Mouse (Mus musculus) forebrain, embryonic 13.5 days (tissue): ENCODE data around the gene Vmn1r178. TPM values are rescaled to one million over a fixed set of nuclear protein-coding genes. Genes with fewer than 3 reads are reported as not detected.
"Not testable (repeated sequence)": the region's sequence is repeated elsewhere in the genome, so short reads cannot be mapped to it uniquely, and the experiment has no call there.

ENCODE experiments used
- ATAC-seq: fragments of 200-750 bp; cut with Nextera tagmentation; 2 replicates; pipeline ENCODE4 v1.8.0; 2017
- H3K27ac ChIP-seq: fragments of 300-500 bp; sonication (generic); 2 replicates; pipeline ENCODE4 v1.5.1; 2015; ENCODE audit warnings: inconsistent platforms, mild to moderate bottlenecking, moderate library complexity
- H3K27me3 ChIP-seq: fragments of 300-500 bp; sonication (generic); 2 replicates; pipeline ENCODE4 v1.6.1; 2015; ENCODE audit warnings: mild to moderate bottlenecking, inconsistent platforms
- H3K36me3 ChIP-seq: fragments of 300-500 bp; sonication (generic); 2 replicates; pipeline ENCODE4 v1.6.1; 2015; ENCODE audit warnings: mild to moderate bottlenecking, inconsistent platforms; ENCODE audit not compliant: poor library complexity, severe bottlenecking
- H3K4me1 ChIP-seq: fragments of 300-500 bp; sonication (generic); 2 replicates; pipeline ENCODE4 v1.6.1; 2015; ENCODE audit warnings: inconsistent platforms
- H3K4me2 ChIP-seq: fragments of 300-500 bp; sonication (generic); 2 replicates; pipeline ENCODE4 v1.6.1; 2015; ENCODE audit warnings: inconsistent platforms, mild to moderate bottlenecking, moderate library complexity
- H3K4me3 ChIP-seq: fragments of 300-500 bp; sonication (generic); 2 replicates; pipeline ENCODE4 v1.5.1; 2015; ENCODE audit warnings: mild to moderate bottlenecking, inconsistent platforms
- H3K9ac ChIP-seq: fragments of 300-500 bp; sonication (generic); 2 replicates; pipeline ENCODE4 v1.6.1; 2015; ENCODE audit warnings: mild to moderate bottlenecking, inconsistent platforms
- H3K9me3 ChIP-seq: fragments of 300-500 bp; sonication (generic); replicated peaks from 2 replicates; pipeline ENCODE4 v1.6.1; 2016; ENCODE audit warnings: inconsistent platforms
- WGBS: fragments of 180-500 bp; shearing (Covaris S2); methylation state at CpG from one replicate; pipeline ENCODE4 v1.1.7; 2015; 5-methylcytosine and 5-hydroxymethylcytosine counted together
- polyA plus RNA-seq: library from polyadenylated mRNA; unstranded; fragments of >200 nt; fragmentation: Nextera tagmentation; extraction: Ambion mirVana; gene quantifications from 2 replicates; pipeline ENCODE4 v1.2.1, GENCODE M21; 2015

Vmn1r178 gene
- polyA plus RNA-seq, result not detected in 2 replicates

- WGBS, result 87% methylated on average over 1 of the region's 1 CpGs
- Histone ChIP-seq H3K36me3 (no peaks in the 10 kb centered on the region), H3K9ac (no peak within 1 kb of the TSS), H3K27me3 (no peaks in the 10 kb centered on the region), H3K27ac (no peak within 1 kb of the TSS), H3K4me1 (no peaks in the 10 kb centered on the region), H3K4me2 (no peak within 1 kb of the TSS), H3K4me3 (no peak within 1 kb of the TSS), H3K9me3 (peaks cover 31% of the 10 kb centered on the region)
- no peak for ATAC-seq
Measured at GRCm38 (mm10) chr7:23891709-23892108, at the start of gene Vmn1r178. Vmn1r178 (plus strand) TSS chr7:23892009.

DNA sequence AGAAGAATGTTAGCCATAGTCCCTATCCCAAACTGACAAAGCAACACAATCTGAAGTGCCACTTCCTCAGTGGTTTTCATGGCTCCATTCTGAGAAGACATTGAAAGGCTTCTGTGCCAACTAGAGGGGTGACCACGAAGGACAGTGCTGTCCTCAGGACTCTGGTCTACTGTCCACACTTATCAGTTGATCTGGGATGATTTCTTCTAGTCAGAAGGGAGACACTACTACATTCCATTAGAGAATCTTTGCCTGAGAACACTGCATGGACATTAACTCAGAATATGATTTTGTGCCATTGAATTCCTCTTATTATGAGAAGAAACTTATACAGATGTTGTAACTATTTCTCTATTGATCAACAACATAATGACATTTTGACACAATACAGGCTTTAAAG is 25.5 kb upstream of the Vmn1r178 start, which contains the start of gene Vmn1r177:
Gene Vmn1r177 (minus strand): TSS at position 101 of the 400 bp plus-strand sequence.
- H3K9me3 ChIP-seq, ATAC-seq, H3K4me1 ChIP-seq, H3K4me2 ChIP-seq, H3K36me3 ChIP-seq, H3K9ac ChIP-seq, H3K4me3 ChIP-seq, H3K27ac ChIP-seq, H3K27me3 ChIP-seq: not testable (repeated sequence)
- WGBS, result 14% methylated on average over 1 of the region's 1 CpGs

- not testable (repeated sequence) for H3K9me3 ChIP-seq, H3K27me3 ChIP-seq, ATAC-seq, H3K9ac ChIP-seq, H3K36me3 ChIP-seq, H3K4me3 ChIP-seq, H3K4me1 ChIP-seq, H3K27ac ChIP-seq, H3K4me2 ChIP-seq
- 66% methylated on average over 4 of the region's 4 CpGs for WGBS
Measured at GRCm38 (mm10) chr7:23876918-23877317, 14.9 kb upstream of the Vmn1r178 start.

DNA sequence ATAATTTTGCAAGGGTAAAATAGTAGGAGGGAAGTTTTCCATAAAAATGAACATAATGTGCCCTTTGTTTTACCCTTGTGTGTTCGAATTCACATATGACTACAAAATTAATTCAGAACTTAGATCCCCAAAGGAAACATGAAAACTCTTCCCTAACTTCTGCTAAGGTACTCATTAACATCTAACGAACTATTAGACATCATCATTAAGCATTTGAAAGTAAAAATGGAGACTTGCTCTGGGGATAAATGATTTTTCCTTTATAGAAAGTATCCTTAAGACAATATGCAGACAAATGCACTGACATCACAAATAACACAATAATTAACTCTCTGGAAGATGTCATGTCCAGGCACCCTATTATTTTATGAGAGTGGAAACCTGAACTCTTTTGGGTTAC is 34.9 kb downstream of the Vmn1r178 start, which contains the start of gene Vmn1r179:
Gene Vmn1r179 (plus strand): TSS at position 301 of the 400 bp plus-strand sequence.
- no peak within 1 kb of the TSS for H3K4me3 ChIP-seq
- H3K27me3 ChIP-seq, result no peaks in the 10 kb centered on the region
- peaks cover 35% of the 10 kb centered on the region for H3K9me3 ChIP-seq
- H3K9ac ChIP-seq, result no peak within 1 kb of the TSS
- no peak within 1 kb of the TSS for H3K27ac ChIP-seq
- no peaks in the 10 kb centered on the region for H3K36me3 ChIP-seq
- ATAC-seq, result no peak
- no peaks in the 10 kb centered on the region for H3K4me1 ChIP-seq
- 55% methylated on average over 2 of the region's 2 CpGs for WGBS
- no peak within 1 kb of the TSS for H3K4me2 ChIP-seq

Other genes starting within 250 kb of the Vmn1r178 start
- not detected in 2 replicates for gene Vmn1r172, start 233.7 kb upstream of the Vmn1r178 start, polyA plus RNA-seq
- not detected in 2 replicates for gene Vmn1r173, start 191.3 kb upstream of the Vmn1r178 start, polyA plus RNA-seq
- gene Vmn1r174, start 139.7 kb upstream of the Vmn1r178 start, polyA plus RNA-seq, result not detected in 2 replicates
- not detected in 2 replicates for gene Vmn1r175, start 81.4 kb upstream of the Vmn1r178 start, polyA plus RNA-seq
- not detected in 2 replicates for gene Vmn1r176, start 54.6 kb upstream of the Vmn1r178 start, polyA plus RNA-seq
- gene Vmn1r177, start 25.6 kb upstream of the Vmn1r178 start, polyA plus RNA-seq, result not detected in 2 replicates
- not detected in 2 replicates for gene Vmn1r179, start 35.0 kb downstream of the Vmn1r178 start, polyA plus RNA-seq
- gene Vmn1r180, start 58.6 kb downstream of the Vmn1r178 start, polyA plus RNA-seq, result not detected in 2 replicates
- not detected in 2 replicates for gene Vmn1r181, start 82.6 kb downstream of the Vmn1r178 start, polyA plus RNA-seq
- not detected in 2 replicates for gene V1rd19, start 109.7 kb downstream of the Vmn1r178 start, polyA plus RNA-seq
- gene Vmn1r183, start 161.2 kb downstream of the Vmn1r178 start, polyA plus RNA-seq, result not detected in 2 replicates
- gene Zfp180, start 189.9 kb downstream of the Vmn1r178 start, polyA plus RNA-seq, result 30.9 and 32.8 TPM in 2 replicates
- gene Zfp112, start 220.3 kb downstream of the Vmn1r178 start, polyA plus RNA-seq, result 7.7 and 8.6 TPM in 2 replicates
- gene Zfp235, start 242.2 kb downstream of the Vmn1r178 start, polyA plus RNA-seq, result 18.7 and 18.8 TPM in 2 replicates